Mouse (Mus musculus) c-Kit-positive CD71-positive TER-119-positive erythroid progenitor cells, embryonic 14.5 days (primary cell): Measurements from ENCODE around the gene Sorbs2.

Experiments used
- DNase-seq: peaks from one replicate; pipeline ENCODE4 v3.0.0-alpha.2; 2013; ENCODE audit warnings: low spot score

The Sorbs2 gene

GRCm38 (mm10) chr8:45760622-45761021 is 253.0 kb downstream of the Sorbs2 start:
- no peak for DNase-seq

GRCm38 (mm10) chr8:45761053-45761452 is 253.5 kb downstream of the Sorbs2 start:
- no peak for DNase-seq

GRCm38 (mm10) chr8:45762982-45763689 is 255.5 kb downstream of the Sorbs2 start:
- DNase-seq = no peak

GRCm38 (mm10) chr8:45763690-45764342 is 256.2 kb downstream of the Sorbs2 start:
- no peak for DNase-seq

GRCm38 (mm10) chr8:45766138-45766537 is 258.6 kb downstream of the Sorbs2 start:
- DNase-seq = no peak

GRCm38 (mm10) chr8:45774841-45775240 is 267.3 kb downstream of the Sorbs2 start:
- DNase-seq = no peak

- DNase-seq = no peak
Observed at GRCm38 (mm10) chr8:45775481-45775880, 267.9 kb downstream of the Sorbs2 start.

GRCm38 (mm10) chr8:45776366-45776765 is 268.8 kb downstream of the Sorbs2 start:
- DNase-seq = no peak

- no peak for DNase-seq
Observed at GRCm38 (mm10) chr8:45776977-45777376, 269.4 kb downstream of the Sorbs2 start.

- peak; percentile 3 for DNase-seq
Observed at GRCm38 (mm10) chr8:45780585-45780984, 273.0 kb downstream of the Sorbs2 start.

GRCm38 (mm10) chr8:45788610-45789009 is 281.0 kb downstream of the Sorbs2 start:
- DNase-seq = no peak

- DNase-seq = no peak
Observed at GRCm38 (mm10) chr8:45794847-45795246, 287.3 kb downstream of the Sorbs2 start.

- no peak for DNase-seq
Observed at GRCm38 (mm10) chr8:45796331-45796740, 288.7 kb downstream of the Sorbs2 start.

- DNase-seq = no peak
Observed at GRCm38 (mm10) chr8:45799517-45799916, 291.9 kb downstream of the Sorbs2 start.

GRCm38 (mm10) chr8:45808597-45808996 is 301.0 kb downstream of the Sorbs2 start:
- no peak for DNase-seq

GRCm38 (mm10) chr8:45816765-45817426 is 309.3 kb downstream of the Sorbs2 start:
- peak; percentile 18 for DNase-seq

GRCm38 (mm10) chr8:45821650-45822049 is 314.1 kb downstream of the Sorbs2 start:
- DNase-seq = no peak

- no peak for DNase-seq
Observed at GRCm38 (mm10) chr8:45829985-45830548, 322.5 kb downstream of the Sorbs2 start.

- DNase-seq = no peak
Observed at GRCm38 (mm10) chr8:45833896-45834295, 326.3 kb downstream of the Sorbs2 start.

- no peak for DNase-seq
Observed at GRCm38 (mm10) chr8:45843306-45843705, 335.7 kb downstream of the Sorbs2 start.

GRCm38 (mm10) chr8:45844097-45844885 is 336.7 kb downstream of the Sorbs2 start:
- no peak for DNase-seq

- DNase-seq = no peak
Observed at GRCm38 (mm10) chr8:45844911-45845481, 337.4 kb downstream of the Sorbs2 start.
